ENCODE assay signal across 13 mouse cellular contexts in genomic region chr7:118039862-118040261, GRCm38 (mm10).
A peak's percentile ranks its signal among the peaks of the same experiment; 100 is the strongest.
DNase-seq lines count a peak whose midpoint lies in the region.
"Had no signal": no experiment of that assay in that cellular context is flagged by ENCODE, and none has a peak within 500 bp of the region (broad histone marks: within the 10 kb centered on the region; RNA-seq: fewer than 3 reads in every experiment).

No protein-coding gene starts in this region.

- intact Hi-C loops in gastrocnemius, postnatal 36 days (cut with DNase I) = no loop called here

- peak; percentile 13 to 25 for DNase-seq in layer of hippocampus, adult 18-20 months (ENCODE audit: low spot score in 2 of 2)
- DNase-seq in layer of hippocampus, postnatal 10 days (ENCODE audit: low spot score in 2 of 2) = no peak
- DNase-seq in CD4-positive helper T cell, adult 2 months (ENCODE audit: low read depth, low spot score) = peak; percentile 43
- peak; percentile 25 for DNase-seq in brain, adult 2 months (ENCODE audit: low read depth, low spot score)
- peak; percentile 17 for DNase-seq in thymus, postnatal 25 days
- DNase-seq in heart, adult 9 months (ENCODE audit: low spot score in 2 of 2) = no peak
- no peak for DNase-seq in gastrocnemius, postnatal 36 days
- DNase-seq: adrenal gland, adult 8-10 months; cerebellum, adult 11-12 months; cerebellum, adult 9-10 months; cerebellum, postnatal 25 days; heart, adult 18-20 months; heart, postnatal 14 days had no signal

Comparison
In these comparisons a context has a peak if more than half of its experiments do, and no peak if none do; other contexts are left out.
1. DNase-seq: peak in layer of hippocampus, adult 18-20 months (2 of 2), CD4-positive helper T cell, adult 2 months (single experiment), brain, adult 2 months (single experiment) and thymus, postnatal 25 days (single experiment); none in layer of hippocampus, postnatal 10 days (0 of 2), heart, adult 9 months (0 of 2) and gastrocnemius, postnatal 36 days (0 of 2).